Mouse (Mus musculus): ENCODE results near the gene Trim47. TPM values are rescaled to one million over a fixed set of nuclear protein-coding genes. Genes with fewer than 3 reads are reported as not detected.
"Not testable (repeated sequence)": the region's sequence is repeated elsewhere in the genome, so short reads cannot be mapped to it uniquely, and the experiment has no call there.

Trim47 gene
- total RNA-seq, 2 experiments from 2014 or later = 4.4 to 4.6 TPM

DNA sequence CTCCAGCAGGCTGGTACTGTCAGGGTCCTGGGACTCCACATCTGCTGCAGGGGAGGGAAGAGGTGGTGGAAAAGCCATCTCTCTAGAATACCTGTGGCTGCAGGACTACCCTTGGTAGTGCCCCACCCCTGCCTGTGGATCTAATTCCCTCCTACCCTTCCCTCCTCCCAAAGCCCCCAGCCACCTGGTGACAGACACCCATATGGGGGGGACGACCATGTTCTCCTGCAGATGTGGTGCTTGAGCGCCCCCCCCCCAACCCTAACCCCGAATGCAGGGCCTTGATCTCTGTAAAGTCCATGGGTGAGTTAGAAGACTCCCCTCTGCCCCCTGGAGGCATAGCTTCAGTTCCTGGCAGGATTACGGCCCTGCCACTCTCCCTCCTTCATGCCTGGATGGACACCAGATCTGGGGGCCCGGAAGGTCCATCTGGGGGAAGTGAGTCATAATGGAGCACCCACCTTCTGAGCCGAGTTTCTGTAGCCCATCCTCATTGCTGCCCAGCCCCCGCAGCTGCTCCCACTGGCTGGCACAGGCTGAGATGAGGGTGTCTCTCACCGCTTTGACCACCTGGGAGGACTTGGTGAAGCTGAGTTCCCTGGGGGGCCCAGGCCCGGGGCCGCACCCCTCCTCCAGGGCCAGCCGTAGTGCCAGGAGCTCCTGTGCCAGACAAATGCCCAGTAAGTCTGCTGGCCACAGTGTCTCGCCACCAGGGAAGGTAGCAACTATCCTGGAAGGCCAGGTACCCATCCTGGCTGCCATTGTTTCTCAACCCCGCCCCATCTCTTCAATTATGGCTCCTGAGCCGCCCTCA is 19.8 kb downstream of the Trim47 start:
- DNase-seq = no peak

DNA sequence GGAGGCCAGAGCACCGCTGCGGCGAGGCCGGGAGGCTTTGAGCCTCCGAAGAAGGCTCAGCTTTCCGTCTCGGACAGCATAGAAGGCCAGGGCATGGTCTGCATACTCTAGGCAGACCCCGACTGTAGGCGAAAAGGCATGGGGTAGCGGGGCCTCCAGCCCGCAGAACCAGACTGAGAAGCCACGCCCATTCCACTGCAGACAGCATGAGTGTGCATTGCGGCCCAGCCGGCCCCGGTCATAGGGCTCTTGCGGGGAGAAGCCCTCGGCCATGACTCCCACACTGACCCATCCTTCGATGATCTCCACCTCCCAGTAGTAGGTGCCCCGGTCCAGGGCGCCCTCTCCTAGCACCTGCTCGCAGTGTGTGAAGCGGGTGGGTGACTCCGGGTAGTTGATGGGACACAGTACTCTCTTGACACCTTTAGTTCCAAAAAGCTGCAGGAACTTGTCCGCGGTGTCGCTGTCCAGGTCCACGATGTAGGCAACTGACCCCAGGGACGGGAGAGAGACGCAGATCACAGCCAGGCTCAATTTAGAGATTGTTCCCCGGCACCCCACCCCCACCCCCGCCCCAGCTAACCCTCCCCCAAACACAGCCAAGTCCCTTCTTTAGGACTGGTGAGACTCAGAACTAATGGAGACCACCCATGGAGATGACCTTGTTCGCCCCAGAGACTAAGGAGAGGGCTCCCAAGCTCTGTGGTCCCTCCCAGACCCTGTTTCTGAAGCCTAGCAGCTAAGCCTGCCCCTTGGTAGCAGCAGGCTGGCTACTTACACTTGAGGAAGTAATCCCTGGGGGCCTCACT is 20.7 kb downstream of the Trim47 start:
- no peak for DNase-seq

DNA sequence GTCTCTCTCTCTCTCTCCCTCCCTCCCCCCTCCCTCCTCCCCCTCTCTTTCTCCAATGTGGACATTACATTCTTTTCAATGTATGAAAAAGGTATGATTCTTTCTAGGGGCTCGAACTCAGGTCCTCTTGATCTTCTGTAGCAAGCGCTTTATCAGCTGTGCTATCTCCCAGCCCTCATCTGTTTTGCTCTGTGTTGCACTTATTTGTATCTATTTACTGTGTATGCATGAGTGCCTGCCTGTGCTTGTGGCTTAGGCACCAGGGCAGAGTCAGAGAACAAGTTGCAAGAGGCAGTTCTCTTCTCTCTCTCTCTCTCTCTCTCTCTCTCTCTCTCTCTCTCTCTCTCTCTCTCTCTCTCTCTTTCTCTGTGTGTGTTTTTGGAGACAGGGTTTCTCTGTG is 21.9 kb downstream of the Trim47 start:
- no peak for DNase-seq

DNA sequence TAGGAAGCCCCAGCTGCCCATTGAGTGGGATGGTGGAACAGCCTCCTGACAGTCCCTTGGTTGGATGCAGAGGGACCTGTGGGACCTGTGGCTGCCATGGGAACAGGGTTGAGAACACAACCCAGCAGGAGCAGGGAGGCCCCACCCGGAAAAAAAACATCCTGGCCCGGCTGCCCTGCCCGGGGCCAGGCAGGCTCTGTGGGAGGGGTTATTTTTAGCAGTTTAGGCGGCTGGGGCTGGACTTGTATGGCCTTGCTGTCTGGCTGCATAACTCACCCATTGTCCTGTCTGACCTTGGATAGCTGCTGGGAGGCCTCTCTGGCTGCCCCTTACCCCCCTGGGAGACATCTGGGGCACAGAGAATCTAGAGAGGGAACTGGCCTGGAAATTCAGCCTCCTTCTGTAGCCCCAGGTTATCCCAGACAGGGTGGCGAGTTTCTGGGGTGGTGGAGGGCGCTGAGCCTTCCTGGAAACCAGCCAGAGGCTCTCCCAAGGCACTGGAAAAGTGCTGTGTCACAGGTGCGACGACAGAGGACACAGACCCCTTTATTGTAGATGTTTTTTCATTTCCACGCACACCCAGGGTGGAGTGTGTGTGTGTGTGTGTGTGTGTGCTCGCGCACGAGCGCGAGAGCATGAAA is 22.9 kb downstream of the Trim47 start:
- no peak for DNase-seq

DNA sequence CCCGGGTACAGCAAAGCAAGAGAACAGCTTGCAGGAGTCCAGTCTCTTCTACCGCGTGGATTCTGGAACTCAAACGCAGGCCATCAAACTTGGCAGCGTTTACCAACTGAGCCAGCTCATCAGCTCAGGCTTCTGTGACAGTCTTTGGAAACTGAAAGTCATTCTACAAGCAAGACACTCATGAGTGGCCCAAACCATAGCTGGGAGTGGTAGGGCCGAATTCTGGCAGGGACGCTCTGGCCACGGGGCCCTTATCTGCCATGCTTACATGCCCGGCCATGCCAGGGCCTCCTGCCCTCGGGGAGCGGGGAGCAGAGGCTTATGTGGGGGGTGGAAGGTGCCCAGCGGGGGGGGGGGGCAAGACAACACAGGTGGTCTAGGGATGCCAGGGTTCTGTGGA is 23.4 kb downstream of the Trim47 start:
- no peak for DNase-seq

DNA sequence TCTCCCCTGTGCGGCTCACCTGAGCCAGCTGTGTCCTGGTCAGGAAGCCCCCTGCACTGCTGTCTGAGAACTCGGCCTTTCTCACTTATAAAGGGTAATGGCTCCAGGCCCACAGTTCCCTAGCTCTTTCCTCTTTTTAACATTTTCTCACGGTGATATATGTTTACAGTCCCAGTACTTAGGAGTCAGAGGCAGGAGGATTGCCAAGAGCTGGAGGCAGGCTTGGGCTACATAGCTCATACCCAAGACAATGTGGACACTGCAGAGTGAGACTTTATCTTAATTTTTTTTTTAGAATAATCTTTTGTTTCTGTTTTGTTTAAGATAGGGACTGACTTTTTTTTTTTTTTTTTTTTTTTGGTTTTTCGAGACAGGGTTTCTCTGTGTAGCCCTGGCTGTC is 24.5 kb downstream of the Trim47 start:
- DNase-seq = no peak

DNA sequence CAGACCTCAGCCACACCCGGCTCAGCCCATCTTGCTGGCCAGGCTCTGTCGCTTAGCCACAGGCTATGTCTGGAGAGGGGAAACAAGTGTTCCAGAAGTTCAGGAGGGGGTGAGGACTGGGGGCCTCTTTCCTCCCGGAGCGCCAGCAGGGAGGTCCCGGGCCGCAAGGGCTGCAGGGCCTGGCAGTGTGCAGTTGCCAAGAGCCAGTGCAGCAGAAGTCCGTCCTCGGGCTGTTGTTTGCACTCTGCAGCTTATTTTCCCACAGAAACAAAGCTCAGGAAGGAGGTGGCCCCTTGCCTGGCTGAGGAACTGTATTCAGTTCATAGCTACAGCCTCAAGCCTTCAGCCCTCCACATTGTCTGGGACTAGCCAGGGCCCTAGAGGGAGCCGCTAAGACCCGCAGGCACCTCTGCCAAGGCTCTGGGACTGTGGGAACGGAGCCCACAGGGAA is 25.1 kb downstream of the Trim47 start:
- no peak for DNase-seq

DNA sequence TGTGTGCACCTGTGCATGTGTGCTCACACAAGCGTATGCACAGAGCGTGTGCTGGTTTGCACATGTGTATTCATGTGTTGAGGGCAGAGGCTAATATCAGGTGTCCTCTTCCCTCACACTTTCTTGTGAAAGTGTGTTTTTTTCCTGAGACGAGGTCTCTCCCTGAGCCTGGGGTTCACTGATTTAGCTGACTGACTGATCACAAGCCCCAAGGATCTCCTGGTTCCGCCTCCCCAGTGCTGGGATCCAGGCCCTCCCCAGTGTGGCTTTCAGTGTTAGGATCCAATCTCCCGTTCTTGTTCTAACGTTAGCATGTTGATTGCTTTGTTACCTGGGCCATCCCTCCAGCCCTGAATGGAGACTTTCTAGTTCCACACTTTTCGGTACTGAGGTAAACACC is 26.2 kb downstream of the Trim47 start:
- DNase-seq = no peak

DNA sequence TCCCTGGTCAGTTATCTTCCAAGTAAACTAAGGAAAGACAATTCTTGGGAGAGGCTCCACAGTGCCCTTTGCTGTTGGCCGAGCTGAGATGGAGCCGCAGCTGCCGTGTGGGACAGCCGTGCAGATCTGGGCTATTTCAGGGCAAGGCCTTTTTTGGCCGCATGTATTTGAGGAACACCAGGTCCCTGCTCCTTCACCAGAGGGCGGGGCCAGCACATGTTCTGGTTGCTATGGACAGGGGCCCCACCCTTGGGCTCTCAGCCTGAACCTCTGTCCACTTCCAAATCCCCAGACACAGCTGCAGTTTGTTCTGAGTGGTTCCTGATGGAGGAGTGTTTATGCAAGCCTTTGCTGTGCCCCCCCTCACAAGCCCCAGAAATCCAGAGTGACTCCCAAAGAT is 26.6 kb downstream of the Trim47 start:
- no peak for DNase-seq

DNA sequence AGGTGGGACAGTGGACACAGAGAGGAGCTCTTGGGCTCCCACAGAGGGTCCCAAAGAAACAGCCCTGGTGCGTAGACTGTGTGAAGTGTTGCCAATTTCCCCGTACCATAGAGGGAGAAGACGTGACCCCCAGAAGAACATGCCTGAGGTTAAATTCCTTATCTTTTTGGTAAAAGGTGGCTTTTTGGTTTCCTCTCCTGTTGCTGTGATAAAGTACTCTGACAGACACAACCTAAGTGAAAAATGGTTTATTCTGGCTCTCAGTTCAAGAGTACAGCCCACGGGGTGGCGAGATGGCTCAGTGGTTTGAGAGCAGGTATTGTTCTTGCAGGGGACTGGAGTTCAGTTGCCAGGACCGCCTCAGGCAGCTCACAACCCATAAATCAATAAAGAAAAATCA is 27.5 kb downstream of the Trim47 start:
- no peak for DNase-seq

DNA sequence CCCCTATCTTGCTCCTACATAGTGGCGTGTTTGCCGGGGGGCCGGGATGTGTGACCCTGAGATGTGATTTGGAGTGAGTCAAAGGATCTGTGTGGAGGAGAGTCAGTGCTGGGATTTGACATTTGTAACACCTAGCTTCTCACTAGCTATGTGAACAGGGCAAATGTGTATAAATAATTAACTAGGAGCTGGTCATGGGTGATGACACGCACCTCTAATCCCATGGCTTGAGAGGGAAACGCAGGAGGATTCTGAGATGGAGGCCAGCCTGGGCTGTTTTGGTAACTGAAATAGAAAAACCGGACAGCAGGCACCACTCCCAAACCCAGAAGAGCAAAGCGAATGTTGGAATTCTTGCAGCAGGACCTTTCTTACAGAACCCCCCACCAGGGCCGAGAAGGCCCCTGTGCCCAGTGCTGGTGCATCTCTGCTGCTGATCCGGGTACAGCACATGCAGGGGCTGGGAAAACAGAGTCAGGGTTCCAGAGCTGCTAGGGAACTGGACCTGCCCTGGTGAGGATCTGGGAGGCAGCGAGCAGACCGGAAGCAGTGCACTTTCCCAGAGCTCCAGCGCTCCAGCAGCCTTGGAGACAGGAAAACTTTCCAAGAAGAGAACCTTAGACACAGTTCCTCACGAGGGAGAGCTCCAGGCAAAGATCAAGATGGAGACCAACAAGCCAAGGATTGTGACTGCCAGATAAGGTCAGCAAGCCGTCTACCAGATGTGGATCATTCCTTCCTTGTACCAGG is 28.1 kb downstream of the Trim47 start:
- no peak for DNase-seq

DNA sequence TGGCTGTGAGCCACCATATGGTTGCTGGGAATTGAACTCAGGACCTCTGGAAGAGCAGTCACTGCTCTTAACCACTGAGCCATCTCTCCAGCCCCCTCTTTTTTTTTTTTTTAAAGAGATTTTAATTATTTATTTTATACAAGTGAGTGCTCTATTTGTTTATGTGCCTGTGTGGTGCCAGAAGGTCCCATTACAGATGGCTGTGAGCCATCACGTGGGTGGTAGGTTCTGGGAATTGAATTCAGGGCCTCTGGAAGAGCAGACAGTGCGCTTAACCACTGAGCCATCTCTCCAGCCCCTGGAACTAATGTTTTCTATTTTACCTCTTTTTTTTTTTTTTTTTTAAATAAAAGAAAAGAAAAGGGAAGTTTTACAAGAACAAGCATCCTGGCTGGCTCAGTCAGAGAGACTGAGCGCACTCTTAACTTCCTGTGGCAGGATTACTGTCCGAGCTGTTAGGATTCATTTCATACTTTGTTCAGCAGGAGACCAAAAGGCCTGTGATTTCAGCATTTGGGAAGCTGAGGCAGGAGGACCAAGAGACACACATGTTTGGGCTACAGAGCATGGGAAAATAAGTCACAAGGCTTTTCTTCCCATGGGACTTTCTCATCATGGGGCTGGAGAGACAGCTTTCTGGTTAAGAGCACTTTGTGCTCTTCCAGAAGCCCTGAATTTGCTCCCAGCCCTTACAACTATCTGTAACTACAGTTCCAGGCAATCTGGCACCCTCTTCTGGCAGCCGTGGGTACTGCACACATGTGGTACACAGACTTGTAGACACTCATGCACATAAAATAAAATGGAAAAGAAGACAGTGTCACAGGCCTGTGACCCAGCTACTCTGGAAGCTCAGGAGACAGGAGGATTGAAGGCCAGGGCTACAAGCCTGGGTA is 30.5 kb downstream of the Trim47 start:
- no peak for DNase-seq

DNA sequence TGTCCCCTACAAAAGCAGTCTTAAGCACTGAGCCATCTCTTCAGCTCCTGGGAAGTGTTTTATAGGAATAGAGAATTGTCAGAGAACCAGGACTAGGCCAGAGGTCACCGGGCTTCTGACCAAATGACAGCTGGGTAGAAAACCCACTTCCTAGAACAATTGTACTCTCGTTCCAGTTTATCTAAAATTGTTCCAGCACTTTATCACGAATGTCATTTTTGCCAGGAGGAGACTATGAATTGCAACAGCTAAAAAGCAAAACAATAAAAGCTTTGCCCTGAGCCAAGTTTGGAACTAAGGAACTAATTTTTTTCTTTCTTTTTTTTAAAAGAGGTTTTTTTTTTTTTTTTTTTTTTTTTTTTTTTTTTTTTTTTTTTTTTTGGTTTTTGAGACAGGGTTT is 31.4 kb downstream of the Trim47 start:
- no peak for DNase-seq

DNA sequence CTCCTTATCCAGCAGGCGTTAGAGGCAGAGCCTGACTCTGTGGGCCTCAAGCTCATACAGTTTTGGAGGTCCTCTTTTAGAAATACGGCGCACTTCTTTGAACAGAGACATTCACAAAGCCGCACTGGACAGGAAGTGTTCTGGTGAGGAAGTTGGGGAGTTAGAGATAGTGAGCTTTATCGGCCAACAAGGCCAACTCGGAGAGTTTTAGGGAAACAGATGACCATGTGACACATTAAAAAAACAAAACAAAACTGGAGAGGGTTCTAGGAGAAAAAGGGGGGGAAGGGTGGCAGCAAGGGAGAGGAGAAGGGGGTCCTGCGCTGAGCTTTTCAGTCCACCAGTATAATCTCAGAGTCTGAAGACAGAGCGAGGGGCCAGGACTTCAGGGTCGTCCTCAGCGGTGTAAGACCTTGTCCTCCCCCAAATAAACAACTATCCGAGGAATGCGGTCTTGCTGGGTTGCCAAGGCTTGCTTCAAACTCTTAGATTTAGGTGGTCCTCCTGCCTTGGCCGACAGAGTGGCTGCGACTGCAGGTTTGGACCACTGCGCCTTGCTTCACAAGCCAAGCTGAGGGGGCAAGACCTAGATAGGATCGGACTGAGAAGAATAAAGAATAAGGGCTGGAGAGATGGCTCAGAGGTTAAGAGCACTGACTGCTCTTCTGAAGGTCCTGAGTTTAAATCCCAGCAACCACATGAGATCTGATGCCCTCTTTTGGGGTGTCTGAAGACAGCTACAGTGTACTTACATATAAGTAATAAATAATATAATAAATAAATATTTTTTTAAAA is 33.0 kb downstream of the Trim47 start:
- DNase-seq = no peak

DNA sequence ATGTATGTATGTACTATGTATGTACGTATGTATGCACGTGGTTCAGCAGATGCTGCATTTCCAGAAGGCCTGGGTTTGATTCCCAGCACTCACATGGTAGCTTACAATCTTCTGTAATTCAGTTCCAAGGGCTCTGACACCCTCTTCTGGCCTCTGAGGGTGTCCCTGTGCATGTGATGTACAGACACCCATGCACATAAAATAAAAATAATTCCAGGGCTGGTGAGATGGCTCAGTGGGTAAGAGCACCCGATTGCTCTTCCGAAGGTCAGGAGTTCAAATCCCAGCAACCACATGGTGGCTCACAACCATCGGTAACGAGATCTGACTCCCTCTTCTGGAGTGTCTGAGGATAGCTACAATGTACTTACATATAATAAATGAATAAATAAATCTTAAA is 34.1 kb downstream of the Trim47 start:
- not testable (repeated sequence) for DNase-seq

DNA sequence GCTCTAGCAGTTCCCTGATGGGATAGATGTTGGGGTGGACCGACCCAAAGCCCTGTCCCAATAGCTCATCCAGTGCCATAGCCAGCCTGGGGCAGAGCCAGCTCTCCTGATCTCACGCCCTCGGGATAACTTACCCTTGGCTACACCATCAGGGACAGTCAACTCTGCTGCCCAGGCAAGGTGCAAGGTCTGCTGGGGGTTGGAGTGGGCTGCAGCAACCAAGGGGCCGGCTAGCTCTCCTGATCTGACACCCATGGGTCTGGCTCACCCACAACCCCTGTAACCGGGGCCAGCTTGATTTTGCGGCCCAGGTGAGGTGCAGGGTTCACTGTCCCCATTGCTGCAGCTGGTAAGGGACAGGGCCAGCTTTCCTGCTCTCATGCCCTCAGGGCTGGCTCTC is 35.4 kb downstream of the Trim47 start:
- DNase-seq = no peak

DNA sequence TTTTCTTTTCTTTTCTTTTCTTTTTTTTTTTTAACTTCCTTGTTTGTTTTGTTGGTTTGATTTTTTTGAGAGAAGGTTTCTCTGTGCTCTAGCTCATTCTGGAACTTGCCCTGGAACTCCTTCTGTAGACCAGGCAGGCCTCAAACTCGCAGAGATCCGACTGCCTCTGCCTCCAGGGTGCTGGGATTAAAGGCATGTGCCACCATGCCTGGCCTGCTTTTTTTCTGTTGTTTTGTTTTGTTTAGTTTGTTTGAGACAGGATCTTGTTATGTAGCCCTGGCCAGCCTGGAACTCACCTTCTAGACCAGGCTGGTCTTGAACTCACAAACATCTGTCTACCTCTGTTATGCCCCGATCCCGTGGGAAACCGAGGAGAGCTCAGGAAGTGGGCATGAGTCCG is 37.5 kb downstream of the Trim47 start:
- no peak for DNase-seq

DNA sequence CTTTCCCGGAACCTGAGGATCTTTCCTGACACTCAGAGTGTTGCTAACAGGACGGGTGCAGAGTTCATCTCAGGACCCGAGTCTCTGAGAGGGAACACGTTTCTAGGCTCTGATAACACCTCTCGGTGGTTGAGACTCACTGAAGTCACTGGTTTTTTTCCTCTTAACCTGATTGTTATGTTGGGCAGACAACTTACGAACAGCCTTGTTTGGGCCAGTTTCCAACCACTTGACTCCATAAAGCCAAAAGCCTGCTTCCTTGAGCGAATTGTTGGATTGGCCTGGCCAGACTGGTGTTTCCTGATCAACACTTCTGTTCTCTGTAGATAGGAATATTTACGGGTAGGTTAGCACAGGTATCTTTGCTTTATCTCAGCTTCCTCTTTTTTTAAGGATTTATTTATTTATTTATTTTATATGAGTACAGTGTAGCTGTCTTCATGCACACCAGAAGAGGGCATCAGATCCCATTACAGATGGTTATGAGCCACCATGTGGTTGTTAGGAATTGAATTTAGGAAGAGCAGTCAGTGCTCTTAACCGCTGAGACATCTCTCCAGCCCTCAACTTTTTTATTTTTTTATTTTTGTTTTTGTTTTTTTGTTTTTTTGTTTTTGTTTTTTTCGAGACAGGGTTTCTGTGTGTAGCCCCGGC is 38.1 kb downstream of the Trim47 start:
- no peak for DNase-seq

DNA sequence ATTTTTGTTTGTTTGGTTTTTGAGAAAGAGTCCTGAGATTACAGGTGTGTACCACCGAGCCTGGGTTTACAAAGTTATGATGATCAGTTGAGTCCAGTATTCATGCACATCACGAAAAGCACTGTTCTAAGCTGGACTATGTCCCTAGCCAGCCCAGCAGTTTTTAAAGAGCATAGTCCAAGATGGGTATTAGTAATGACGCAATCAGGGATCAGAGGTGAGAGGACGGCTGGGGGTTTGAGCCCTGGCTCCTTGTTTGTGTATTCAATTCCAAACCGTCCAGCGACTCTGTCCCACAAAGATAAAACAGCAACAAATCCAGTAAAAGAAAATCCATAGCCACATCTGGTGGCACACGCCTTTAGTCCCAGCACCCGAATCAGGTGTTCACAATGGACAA is 38.8 kb downstream of the Trim47 start:
- no peak for DNase-seq
